Mouse (Mus musculus) layer of hippocampus, postnatal 14 days (tissue): Measurements from ENCODE around the gene Celf1. TPM values are rescaled to one million over a fixed set of nuclear protein-coding genes. Genes with fewer than 3 reads are reported as not detected.
"Not testable (repeated sequence)": the region's sequence is repeated elsewhere in the genome, so short reads cannot be mapped to it uniquely, and the experiment has no call there.

Experiments used
- DNase-seq, 2 experiments: peaks; one replicate each; pipeline ENCODE4 v3.0.0; 2021 to 2022; ENCODE audit warnings: low spot score in 2 of 2, mixed read lengths in 1 of 2
- long read RNA-seq, 2 experiments: library from polyadenylated mRNA; stranded (forward); transcript quantifications; one replicate each; pipeline ENCODE4 v2.0.0; 2021
- total RNA-seq, 2 experiments: library from RNA; stranded (reverse); gene quantifications; 2 replicates each; pipeline ENCODE4 v1.2.3; 2021

Gene Celf1
- total RNA-seq = 100 to 1,000 TPM; 117 to 120 TPM
- long read RNA-seq, experiment 1, full-length matches to known transcripts = 1 of 21 reads
- long read RNA-seq, experiment 1, partial matches to known transcripts = 3 of 21 reads
- long read RNA-seq, experiment 1, other reads (novel, unspliced or antisense) = 17 of 21 reads
- long read RNA-seq, experiment 2, partial matches to known transcripts = 1 of 43 reads
- long read RNA-seq, experiment 2, other reads (novel, unspliced or antisense) = 41 of 43 reads

DNA sequence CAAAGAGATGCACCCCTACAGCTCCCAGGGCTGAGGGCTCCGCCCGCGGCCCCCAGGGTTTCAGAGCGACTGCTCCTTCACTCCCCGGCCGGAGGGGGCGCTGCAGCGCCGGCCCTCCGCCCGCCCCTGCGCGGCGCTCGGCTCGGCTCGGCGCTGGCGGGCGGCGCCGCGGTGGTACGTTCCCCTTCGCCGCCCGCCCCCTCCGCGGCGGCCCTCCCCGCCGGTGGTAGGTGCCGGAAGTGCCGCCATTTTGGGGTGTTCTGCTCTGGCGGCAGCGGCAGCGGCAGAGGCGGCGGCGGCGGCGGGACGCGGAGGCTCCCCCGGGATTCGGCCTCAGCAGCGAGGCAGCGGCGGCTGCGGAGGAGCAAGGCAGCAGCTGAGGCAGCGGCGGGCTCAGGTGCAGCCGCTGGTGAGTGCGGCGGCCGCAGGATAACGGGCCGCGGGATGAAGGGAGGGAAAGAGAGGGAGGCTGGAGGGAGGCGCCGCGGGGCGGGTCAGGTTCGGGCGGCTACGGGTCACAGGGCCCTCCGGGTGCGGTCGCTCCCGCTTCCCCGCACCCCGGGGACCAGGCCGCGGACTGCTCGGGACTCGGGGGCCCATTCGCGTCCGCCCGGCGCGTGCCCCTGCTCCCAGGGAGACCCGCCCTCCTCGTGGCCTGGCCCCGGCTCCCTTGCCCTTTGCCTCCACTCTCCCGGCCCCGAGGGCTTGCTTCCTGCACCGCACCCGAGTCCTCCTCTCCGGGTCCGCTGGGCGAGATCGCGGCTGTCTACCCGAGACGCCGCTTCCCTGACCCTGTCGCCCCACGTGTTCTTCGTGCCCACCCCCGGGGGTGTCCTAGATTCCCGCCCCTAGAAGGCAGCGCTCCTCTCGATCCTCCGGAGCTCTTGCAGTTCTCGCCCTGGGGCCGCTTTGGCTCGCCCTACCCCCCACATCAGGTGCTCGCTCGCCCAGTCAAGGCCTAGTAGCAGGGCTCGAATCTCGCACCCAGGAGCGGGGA lies at the start of gene Celf1:
Gene Celf1 (plus strand): TSS at position 150 of the 997 bp plus-strand sequence.
- peak; percentile 73 to 77 for DNase-seq

DNA sequence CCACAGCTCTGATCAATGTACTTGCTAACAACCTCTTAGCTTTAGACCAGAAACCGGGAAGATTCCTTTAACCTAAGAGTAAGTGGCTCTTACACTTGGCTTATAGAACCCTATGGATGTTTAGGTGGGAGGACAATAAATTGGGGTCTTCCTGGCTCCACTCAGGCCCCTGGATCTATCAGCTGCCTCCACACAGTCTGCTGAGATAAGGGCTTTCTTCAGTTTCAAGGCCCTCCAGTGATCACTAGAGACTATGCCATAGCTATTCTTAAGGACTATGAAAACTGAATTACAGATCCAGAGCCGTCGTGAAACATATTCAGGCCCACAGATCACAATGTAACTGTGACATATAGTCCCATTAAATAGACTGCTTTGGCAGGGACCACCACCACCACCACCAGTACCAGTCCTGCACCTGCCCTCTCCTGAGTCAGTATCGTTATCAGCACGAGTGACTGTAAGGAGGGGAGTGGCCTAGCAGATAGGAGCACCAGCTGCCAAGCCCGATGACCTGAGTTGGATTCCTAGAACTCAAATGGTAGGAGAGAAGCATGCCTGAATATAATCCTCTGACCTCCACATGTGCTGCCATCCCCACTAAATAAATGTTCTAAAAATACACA lies 46.4 kb upstream of the Celf1 start:
- no peak for DNase-seq

DNA sequence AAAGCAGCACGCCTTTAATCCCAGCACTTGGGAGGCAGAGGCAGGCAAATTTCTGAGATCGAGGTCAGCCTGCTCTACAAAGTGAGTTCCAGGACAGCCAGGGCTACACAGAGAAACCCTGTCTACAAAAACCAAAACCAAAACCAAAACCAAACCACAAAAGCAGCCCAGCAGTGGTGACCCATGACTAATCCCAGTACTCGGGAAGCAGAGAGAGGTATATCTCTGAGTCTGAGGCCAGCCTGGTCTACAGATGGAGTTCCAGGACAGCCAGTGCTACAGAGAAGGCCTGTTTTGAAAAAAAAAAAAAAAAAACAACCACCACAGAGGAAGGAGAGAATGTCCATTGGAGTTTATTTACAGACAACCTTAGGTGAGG lies 45.9 kb upstream of the Celf1 start:
- DNase-seq = not testable (repeated sequence)

DNA sequence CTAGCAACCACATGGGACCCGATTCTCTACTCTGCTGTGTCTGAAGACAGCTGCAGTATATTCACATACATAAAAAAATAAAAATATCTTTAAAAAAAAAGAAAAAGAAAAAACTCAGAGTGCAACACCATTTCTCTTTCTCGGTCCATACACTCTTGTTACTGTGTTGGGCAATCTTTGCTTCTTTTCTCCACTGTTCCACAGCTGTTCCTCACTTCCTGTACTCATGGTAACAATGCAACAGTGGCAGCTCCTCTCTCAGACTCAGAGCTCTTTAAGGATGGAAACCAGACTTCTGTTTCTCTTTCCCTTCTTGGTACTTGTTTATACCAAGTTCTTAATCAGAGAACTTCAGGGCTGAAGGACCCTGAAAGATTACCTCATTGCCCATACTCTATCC lies 36.8 kb upstream of the Celf1 start:
- no peak for DNase-seq

DNA sequence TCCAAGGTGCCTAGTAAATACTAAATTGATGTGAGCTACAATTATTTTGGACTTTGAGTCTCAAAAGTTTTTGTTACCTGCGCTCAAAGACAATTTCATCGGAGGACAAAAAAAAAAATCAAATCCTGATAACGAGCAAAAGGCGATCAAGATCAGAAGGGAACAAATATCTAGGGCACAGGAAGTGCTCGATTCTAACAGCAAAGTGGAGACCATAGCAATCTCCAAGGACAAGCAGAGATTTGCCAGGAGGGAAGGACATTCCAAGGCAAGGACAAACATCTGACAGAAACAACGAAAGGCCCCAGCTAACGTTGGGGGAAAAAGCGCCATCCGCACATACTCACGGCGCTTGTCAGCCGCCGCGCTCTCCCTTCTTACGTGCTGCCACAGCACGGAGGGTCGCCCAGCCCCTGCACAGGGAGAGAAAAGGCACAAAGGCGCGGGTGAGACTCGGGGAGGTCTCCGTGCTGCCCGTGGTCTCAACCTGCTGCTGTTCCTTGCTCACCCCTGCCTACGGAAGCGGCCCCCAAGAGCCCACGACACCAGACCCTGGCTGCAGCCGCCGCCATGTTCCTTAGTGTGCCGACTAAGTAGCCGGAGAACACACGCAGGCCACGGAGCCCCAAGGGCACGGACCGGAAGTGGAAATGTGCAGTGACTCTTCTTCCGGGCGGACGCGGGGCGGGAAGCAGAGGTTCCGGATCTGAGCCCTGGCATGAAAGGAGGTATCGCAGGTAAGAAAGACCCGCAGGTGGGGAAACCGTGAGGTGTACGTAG lies 35.9 kb upstream of the Celf1 start, which contains the start of the genes Kbtbd4 and Ndufs3:
Gene Kbtbd4 (plus strand): TSS at position 665 of the 780 bp plus-strand sequence.
Gene Ndufs3 (minus strand): TSS at position 752 of the 780 bp plus-strand sequence.
- DNase-seq = peak; percentile 87 to 89

DNA sequence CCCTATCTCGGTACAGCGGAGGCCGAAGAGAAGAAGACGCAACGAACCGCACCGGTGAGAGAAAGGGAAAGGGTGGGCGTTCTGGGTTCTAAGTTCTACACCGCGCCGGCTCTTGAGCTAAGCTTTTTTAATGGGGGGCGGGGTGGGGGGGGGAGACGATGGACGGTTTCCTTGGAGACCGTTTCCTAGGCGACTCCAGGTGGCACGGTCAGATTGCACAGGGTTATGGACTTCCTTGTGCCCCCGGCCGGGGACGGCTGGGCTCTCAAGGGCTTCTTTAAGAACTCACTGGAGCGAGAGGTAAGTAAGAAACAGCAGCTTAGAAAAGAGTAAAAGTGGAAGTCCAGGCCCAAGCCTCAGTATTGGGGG lies 35.3 kb upstream of the Celf1 start:
- DNase-seq = no peak

DNA sequence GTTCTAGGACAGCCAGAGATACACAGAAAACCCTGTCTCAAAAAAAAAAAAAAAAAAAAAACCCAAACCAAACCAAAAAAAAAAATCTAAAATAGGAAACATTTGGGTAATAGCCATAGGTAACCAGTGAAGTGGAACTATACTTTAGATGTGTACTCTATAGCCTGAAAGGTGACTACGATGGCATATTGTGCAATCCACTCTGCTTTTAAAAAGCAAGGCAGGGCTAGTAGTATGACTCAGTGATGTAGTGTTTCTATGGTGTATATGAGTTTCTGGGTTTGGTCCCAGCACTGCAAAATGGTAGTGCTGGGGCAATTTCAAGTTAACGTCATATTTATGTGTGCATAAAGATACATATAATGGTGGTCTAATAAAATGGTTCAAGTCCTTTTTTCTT lies 33.5 kb upstream of the Celf1 start:
- DNase-seq = no peak

DNA sequence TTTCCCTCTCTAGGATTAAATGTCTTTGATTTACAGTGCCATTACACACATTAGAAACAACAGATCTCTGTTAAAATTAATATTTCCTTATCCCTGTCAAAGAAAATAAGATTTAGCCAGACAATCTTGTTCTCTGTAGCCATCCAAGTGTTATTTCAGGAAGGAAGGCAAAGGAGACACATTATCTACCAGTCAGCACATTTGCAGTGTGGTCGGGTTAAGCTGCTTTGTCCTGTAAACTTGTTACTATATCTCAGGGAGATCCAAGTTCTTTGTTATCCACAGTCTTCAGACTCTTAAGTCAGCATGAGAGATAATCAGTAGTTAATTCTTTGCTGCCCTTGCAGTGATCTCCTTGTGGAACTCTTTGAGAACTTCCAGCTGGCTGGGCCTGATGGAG lies 29.3 kb upstream of the Celf1 start:
- no peak for DNase-seq

DNA sequence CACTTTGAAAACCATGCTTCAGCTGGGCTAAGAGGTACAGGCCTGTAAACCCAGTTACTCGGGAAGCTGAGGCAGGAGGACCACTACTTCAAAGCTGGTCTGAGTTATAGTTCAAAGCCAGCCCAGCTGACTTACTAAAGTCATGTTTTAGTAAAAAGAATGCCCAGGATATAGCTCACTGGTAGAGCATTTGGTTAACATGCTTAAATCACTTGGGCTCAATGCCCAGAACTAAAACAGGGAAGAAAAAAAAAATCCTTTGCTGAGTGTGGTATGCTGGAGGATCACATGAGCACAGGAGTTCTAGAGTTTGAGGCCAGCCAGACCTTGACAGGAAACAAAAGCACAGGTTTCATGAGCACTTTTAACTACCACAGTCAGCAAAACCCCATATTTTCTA lies 28.5 kb upstream of the Celf1 start:
- no peak for DNase-seq

DNA sequence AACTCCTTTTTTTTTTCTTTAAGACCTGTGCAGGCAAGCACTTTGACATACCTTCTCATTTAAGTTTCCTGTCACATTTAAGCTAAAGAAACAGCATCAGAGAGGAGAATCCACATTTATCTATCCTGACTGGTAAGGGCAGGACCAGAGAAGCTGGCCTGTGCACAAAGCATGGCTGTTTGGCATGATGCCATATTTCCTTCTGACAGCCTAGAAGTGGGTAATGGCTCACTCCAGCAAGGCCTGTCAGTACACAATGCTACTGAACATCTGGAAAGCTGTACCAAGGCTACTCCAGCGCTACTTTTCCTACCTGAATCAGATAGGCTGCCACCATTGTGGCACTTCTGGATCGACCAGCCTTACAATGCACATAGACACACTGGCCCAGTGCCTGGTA lies 26.5 kb upstream of the Celf1 start:
- no peak for DNase-seq

DNA sequence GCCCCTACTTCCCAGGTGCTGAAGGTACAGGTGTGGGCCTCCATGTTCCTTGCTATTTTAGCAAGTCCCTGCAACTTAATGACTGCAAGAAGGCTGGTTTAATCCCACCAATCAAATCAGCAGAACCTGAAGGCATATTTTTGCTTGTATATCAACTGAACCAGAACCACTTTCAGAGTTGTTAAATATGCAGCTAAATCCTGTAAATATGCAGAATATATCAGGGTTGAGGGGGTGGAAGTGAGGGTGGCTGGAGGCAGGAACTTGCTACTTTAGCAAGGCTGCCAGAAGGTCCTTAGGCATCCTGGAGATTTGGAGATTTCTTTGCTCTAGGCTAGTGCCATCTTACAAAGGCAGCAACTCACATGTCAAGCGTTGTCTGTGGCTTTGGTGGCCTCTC lies 24.7 kb upstream of the Celf1 start:
- no peak for DNase-seq

DNA sequence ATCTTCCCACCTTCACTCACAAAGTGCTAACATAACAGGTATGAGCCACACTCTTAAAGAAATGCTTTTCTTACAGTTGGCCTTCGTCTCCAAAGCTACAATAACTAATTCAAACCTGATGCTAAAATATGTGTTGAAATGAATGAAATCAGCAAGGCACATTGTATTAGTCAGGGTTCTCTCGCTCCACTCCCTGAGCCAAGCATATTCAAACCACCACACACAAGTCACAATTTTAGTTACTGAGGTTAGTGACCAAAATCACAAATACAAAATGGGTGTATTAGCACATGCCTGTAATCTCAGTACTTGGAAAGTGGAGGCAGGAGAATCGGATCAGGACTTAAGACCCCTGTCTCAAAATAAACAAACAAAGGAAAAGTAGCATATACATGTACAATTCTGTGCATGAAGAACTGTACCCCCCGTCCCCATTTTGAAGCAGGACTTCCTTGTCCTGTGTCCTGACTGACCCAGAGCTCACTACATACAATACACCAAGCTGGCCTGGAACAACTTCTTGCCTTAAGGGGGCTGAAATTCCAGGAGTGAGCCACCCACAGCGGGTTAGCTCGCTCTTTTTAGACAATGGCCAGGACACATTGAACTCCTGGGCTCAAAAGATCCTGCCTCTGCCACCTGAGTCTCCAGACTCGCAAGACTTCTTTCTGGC lies 23.5 kb upstream of the Celf1 start:
- no peak for DNase-seq

DNA sequence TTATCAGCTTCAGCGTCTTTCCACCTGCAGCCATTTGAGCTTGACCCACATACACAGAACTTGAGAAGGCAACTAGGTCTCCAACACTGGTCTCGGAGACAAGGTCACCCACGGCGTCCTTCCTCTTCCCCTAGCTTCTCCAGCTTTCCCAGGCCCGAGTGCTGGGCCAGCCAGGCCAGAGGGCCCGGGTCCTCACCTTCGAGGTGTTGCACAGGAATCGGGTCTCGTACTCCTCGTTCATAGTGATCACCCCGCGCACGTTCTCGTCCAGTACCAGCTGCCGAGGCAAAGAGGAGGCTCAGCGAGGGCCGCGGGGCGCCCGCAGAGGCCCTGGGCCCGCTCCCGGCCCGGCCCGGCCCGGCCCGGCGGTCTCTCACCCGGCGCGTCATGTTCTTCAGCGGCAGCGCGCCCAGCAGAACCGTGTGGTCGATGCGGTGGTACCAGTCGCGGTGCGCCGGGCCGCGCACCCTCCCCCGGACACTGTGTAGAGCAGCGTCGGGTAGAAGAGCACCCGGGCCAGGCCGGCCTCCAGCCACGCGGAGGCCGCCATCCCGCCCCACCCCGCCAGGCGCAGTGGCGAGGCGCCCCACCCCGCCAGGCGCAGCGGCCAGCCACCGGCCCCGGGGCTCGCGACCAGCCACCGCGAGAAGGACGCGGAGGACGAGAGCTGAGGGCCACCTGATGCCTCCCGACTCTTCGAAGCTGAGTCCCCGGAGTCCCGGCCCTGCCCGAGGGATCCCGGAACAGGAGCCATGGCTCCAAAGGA lies 22.8 kb upstream of the Celf1 start:
- peak; percentile 43 to 73 for DNase-seq

DNA sequence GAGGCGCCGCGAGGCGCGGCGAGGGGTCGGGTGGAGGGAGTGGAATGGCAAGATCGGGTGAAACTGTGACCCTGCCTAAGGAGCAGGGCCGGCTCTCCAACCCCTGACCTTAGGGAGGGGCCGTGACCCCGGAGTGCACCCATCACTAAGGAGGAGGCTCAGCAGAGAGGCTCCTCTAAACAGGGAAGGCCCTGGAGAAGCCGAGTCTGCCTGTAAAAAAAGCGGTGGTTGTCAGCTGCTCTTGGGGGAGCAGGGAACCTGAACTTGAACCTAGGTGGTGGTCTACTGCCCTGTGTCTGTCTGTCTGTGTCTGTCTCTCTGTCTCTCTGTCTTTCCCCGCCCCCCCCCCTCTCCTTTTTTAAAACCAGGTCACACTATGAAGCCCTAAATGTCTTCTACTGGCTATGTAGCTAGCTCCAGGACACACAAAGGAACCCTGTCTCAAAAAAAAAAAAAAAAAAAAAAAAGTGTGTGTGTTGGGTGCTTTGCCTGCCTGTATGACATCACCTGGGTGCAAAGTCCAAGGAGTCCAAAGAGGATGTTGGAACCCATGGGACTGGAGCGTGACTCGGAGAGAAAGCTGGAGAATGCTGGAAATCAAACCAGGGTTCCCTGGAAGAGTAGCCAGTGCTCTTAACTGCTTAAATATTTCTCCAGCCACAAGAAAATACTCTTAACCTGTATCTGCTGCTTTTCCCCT lies 22.0 kb upstream of the Celf1 start:
- no peak for DNase-seq

DNA sequence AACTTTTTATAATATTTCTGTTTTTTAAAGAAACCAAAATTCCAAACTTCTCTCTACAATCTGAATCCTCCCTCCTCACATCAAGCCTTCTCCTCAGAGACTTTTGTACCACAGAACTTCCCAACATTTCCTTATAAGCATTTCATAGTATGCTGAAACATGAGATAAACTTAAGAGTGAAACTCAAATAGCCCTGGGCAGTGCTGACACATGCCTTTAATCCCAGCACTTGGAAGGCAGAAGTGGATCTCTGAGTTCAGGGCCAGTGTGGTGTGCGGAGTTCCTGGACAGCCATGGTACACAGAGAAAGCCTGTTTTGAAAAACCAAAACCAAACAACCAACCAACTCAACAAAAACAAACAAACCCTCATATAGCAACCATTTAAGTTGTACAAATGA lies 19.0 kb upstream of the Celf1 start:
- DNase-seq = no peak

DNA sequence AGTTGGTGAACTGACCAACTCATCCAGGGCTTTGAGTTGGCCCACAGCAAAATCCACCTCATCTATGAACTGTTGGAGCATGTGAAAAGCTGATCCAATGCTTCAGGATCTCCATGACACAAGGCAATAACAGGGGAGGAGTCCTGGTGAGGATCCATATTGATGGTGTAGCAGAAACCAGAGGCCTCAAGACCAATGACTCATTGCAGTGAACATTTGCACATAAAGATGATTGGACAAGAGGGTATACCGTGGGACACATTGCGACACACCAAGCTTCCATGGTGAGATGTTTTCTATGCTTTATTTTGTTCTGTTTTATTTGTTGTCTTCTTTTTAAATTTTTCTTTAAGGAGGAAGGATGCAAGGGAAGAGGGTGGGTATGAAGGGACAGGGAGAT lies 17.5 kb upstream of the Celf1 start:
- no peak for DNase-seq

DNA sequence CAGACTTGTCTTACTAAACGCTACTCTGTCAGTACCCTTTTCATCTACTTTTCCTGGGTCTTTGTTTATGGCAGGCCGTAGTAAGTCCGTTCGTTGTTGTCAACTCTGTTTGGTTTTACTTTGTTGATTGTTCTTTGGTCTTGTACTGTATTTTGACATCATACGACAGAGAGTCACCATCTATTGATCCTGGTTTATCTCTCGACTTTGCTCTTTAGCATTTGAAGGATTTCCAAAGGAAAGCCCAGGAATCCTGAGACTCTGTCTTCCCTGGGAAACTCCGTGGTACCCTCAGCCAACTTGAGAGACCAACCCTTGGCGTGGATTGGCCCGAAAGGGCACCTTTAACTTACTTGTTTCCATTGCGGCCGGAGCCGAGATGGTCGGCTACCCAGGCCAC lies 11.6 kb upstream of the Celf1 start:
- no peak for DNase-seq

DNA sequence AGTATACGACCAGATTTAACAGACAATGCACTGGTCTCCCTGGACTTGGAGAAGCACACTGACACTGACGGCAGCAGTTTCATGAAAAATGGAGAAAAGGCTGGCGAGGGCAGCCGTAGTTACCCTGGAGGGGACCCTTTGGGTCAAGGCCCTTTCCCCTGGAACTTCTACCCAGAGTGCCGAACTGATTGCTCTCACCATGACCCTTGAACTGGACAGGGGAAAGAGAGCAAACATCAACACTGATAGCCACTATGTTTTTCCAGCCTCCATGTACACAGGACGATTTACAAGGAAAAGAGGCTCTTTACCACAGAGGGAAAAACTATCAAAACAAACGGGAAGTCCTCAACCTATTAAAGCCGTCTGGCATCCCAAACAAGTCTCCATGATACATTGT lies 8.4 kb upstream of the Celf1 start:
- DNase-seq = no peak

DNA sequence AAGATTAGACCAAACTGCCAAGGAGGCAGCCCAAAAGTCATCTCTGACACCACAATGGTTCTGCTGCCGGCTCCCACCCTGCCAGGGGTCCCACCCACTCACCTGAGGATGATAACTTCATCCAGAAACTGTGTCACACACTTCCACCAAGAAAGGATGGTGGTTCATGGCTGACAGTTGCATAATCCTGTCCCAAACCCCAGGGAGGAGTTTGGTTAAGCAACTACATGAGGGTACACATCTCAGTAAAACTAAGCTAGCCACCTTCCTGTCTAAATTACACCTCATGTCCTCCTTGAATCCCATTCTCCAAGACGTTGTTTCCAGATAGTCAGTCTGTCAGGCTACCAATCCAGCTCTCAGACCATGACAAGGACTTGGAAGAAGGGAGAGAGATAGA lies 7.9 kb upstream of the Celf1 start:
- DNase-seq = no peak
